Mouse (Mus musculus) gastrocnemius, postnatal 14 days (tissue): ENCODE measurements around the gene Pawr. TPM values are rescaled to one million over a fixed set of nuclear protein-coding genes. Genes with fewer than 3 reads are reported as not detected.
"Not testable (repeated sequence)": the region's sequence is repeated elsewhere in the genome, so short reads cannot be mapped to it uniquely, and the experiment has no call there.

Experiments used
- DNase-seq: peaks from one replicate; pipeline ENCODE4 v3.0.0; 2021; ENCODE audit warnings: mixed read lengths
- intact Hi-C: fragments of 180-260 bp; cut with DNase I; formaldehyde crosslinking; loops from one replicate; pipeline ENCODE4 v1.15.1; 2025; ENCODE audit warnings: low total_unique reads
- total RNA-seq, 2 experiments: library from RNA; stranded (reverse); gene quantifications; 2 replicates each; pipeline ENCODE4 v1.2.3; 2021

The Pawr gene
- total RNA-seq, 2 experiments from 2014 or later, result 1.5 to 1.7 TPM

DNA sequence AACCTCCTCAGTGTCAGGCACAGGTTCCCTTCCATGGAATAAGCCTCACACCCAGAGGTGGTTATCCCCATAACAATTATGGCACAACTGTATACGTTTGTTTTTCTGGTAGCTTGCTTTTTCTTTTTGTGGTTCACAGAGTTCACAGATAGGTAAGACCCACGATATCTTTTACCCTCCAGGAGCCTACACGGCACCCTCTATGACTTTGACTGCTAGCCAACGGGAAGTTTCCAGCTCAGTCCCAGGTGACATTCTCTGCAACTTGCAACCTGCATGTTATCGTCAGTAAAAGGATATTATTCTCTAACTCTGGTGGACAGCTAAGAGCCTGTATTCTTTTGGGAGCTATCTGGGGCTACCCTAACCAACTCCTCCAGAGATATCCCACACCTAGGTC is 21.7 kb upstream of the Pawr start:
- intact Hi-C loops, result no loop called here
- DNase-seq, result no peak

- DNase-seq, result no peak
- intact Hi-C loops, result no loop called here
Observed at GRCm38 (mm10) chr10:108311396-108311795, 20.5 kb upstream of the Pawr start.

DNA sequence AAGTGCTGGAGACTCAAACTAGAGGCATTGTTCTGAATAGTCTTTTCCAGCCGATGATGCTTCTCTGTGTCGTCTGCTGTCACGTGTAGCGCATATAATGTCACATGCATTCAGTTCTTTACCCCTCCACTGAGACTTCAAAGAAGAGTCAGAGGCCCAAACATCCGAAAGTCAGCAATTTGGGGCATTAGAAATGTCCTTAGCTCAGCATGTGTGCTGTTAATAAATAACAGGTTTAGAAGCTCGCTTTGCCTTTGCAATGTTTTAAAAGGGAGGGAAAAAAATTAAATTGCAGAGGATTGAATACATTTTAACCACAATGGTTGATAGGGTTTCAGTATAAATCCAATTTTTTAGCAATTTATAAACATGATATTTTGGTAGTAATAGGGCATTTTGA is 18.1 kb upstream of the Pawr start:
- no peak for DNase-seq
- intact Hi-C loops, result no loop called here

GRCm38 (mm10) chr10:108314396-108314795 is 17.5 kb upstream of the Pawr start:
- DNase-seq, result no peak
- intact Hi-C loops, result no loop called here

DNA sequence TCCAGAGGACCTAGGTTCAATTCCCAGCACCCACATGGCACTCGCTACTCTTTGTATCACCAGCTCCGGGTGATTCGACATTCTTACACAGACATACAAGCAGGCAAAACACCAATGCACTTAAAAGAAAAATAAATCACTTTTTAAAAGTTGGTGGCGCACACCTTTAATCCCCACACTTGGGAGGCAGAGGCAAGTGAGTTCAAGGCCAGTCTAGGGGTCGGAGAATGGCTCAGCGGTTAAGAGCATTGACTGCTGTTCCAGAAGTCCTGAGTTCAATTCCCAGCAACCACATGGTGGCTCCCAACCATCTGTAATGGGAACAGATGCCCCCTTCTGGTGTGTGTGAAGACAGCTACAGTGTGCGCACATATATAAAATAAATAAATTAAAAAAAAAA is 16.7 kb upstream of the Pawr start:
- DNase-seq, result no peak
- intact Hi-C loops, result no loop called here

DNA sequence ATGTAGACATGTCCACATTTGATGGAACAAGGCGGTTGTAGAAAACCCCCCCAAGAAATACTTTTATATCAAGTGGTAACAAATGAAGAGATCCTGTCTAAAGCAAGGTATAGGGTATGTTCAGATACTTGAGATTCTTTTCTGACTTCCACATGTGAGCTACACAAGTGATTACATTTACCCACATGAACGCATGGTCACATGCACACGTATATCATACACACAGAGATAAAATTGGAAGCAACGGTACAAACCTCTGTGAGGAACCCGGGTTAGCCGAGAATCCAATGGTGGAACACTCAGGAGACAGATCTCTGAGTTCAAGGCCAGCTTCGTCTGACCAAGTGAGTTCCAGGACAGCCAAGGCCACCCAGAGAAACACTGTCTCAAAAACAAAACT is 3.6 kb upstream of the Pawr start:
- no peak for DNase-seq
- intact Hi-C loops, result no loop called here

DNA sequence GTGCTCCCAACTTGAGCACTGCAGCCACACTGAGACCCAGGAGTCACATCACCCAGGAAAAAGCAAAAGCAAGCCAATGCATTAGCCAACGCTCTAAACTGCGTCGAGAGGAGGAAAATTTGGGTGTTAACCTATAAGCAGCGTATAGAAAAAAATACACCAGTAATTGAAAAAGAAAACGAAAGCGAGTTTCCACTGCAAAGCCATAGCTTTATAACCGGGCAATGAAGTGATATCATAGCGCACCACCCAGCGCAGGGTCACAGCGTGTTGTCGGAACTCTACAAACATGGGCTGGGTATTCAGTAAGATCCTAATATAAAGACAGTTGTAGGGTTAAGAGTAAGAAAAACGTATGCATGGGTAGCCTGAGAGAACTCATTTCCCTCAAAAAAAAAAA is 2.9 kb upstream of the Pawr start:
- intact Hi-C loops, result no loop called here
- no peak for DNase-seq

DNA sequence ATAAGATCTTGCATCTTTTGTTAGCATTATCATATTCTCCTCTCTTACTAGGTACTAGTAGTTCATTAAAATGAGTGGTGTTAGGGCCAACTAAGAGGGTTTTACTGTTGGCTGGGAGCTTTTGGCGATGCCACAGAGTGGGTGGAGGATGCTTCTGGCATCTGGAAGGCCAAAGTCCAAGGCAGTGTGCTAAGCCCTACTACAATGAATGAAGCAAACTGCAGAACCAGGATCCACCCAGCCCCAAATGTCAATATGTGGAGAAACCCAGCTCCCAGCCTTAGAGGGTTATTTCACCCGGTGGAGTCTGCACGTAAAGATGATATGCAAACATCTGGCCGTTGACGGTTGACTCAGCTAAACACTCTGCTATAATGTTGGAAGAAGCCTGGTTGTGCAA is 2.1 kb upstream of the Pawr start:
- intact Hi-C loops, result no loop called here

GRCm38 (mm10) chr10:108330964-108331363 is 957 bp upstream of the Pawr start:
- no peak for DNase-seq
- intact Hi-C loops, result no loop called here

More for the DNA sequence above, 2.1 kb upstream of the Pawr start:
- DNase-seq, result no peak

DNA sequence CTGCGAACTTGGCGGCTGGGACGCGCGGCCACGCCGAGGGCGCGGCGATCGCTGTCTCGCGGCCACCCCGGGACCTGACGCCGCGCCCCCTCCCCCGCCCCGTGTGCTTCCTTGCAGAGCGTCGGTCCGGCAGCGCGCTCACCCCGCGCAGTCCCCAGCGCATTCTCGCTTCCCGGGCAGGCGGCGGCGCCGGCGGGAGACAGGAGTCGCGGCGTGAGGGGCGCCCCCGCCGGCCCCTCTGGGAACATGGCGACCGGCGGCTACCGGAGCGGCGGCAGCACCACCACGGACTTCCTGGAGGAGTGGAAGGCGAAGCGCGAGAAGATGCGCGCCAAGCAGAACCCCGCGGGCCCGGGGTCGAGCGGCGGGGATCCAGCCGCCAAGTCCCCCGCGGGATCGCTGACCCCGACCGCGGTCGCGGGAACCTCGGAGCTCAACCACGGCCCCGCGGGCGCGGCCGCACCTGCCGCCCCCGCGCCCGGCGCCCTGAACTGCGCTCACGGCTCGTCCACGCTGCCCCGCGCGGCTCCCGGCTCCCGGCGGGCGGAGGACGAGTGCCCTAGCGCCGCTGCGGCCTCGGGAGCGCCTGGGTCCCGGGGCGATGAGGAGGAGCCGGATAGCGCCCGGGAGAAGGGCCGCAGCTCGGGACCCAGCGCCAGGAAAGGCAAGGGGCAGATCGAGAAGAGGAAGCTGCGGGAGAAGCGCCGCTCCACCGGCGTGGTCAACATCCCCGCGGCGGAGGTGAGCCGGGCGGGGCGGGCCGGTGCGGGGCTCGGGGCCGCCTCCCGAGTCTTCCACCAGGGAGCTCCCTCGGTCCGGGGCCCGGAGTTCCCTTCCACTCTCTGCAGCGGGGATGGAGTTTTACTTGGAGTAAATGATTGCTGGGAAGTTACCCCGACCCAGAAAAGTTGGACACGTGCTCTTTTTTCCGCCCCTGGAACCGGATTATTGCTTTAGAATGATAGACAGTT is 935 bp downstream of the Pawr start:
- intact Hi-C loops, result no loop called here
- DNase-seq, result peak; percentile 40

DNA sequence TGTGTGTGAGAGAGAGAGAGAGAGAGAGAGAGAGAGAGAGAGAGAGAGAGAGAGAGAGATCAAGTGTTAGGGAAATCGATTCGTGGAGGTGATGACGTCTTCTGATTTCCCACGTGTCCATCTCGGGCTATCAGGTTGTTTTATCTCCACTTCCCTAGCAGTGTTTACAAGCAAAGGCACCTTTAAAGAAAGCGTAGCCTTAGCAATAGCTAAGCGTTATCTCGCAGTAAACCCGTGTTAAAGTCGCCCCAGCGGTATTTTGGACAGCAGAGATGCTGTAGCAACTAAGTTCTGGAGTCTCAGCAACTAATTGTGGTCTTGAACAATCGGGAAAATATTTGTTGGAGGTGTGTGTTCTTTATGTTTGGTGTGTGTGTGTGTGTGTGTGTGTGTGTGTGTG is 1.7 kb downstream of the Pawr start:
- no peak for DNase-seq
- intact Hi-C loops, result no loop called here

DNA sequence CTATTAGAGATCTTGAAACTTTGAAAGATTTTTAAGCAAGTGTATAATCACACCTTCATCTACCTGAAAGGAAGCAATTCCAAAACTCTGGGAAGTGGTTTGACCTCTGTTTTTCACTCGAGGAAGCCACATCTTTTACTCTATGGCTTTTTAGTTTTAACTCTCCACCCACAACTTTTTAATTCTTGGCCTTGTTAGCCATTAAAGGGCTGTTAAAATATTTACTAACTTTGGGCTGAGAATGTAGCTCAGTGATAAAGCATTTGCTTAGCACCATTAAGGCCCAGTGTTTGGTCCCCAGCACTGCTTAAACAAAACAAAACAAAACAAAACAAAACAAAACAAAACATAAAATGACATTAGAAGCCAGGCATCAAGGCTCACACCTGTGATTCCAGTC is 2.2 kb downstream of the Pawr start:
- intact Hi-C loops, result no loop called here
- DNase-seq, result no peak

GRCm38 (mm10) chr10:108335736-108336292 is 3.9 kb downstream of the Pawr start:
- intact Hi-C loops, result no loop called here
- no peak for DNase-seq

DNA sequence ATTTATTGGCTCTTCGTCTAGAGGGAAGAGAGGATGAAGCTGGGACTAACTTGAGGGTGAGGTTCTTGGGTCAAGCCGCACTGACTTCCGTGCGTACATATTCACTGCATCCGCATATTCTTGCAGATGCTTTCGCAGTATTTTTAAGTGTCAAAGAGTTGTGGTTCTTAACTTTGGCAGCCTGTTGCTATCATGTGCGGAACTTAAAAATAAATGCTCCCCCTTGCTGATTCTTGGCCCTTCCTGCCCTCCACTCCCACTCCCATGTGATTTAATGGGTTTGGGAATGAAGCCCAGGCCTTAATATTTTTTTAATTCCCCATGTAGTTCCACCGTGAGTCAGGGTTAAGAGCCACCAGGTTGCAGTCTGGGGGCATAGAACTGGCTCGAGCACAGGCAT is 4.7 kb downstream of the Pawr start:
- intact Hi-C loops, result no loop called here

GRCm38 (mm10) chr10:108338055-108338961 is 6.4 kb downstream of the Pawr start:
- intact Hi-C loops, result no loop called here
- no peak for DNase-seq

More for the DNA sequence above, 4.7 kb downstream of the Pawr start:
- no peak for DNase-seq

DNA sequence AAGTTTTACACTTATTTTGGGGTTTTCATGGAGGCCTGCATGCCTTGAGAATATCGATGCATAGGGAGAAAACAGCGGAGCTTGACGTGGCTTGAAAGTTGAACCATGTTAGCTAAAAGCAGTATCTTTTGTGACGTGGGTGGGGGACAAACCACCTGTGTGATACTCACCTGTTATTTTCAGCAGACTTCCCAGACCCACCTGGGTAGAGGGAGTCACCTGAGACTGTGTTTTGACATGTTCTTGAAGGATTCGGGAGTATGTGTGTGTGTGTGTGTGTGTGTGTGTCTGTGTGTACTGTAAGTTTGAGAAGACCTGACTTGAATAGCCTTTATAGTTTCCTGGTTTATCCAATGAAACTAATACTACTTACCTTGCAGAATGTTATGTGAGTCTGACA is 7.2 kb downstream of the Pawr start:
- intact Hi-C loops, result no loop called here
- DNase-seq, result no peak

DNA sequence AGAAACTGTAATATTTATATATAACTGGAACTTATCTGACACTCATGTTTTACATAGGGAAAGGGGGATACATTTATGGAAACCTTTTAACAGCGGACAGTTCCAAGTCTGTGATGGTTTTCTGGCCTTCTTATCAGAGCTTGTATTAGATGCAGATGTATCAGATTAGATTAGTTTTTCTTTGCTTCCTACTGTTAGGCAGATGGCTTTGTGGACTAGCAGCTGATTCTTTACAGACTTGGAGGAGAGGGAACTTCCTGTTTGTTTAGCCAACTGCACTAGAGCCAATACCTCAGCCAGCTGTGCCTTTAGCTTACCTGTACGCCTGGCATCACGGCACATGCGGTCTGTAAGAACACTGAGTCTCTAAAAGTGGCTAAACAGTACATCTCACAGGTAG is 8.0 kb downstream of the Pawr start:
- intact Hi-C loops, result no loop called here
- DNase-seq, result no peak

GRCm38 (mm10) chr10:108343734-108344133 is 11.8 kb downstream of the Pawr start:
- intact Hi-C loops, result no loop called here
- DNase-seq, result no peak

DNA sequence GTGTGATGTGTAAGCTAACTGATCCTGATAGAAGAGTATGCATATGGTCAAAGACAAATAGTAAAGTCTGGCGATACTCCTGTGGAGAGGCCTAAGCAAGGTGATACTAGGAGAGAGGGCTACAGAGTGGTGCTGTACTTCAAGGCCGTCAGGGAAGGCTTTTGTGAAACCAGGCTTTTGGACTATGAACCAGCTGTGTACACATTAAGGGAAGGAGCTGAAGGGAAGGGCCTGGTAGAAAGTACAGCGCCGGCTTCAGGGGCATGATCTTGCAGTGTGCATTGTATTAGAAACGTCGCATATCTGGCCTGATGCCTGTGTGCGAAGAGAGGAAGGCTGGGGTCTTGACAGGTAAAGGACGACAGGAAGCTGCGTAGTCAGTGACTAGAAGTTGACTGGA is 13.2 kb downstream of the Pawr start:
- intact Hi-C loops, result no loop called here
- DNase-seq, result no peak

GRCm38 (mm10) chr10:108346301-108346700 is 14.4 kb downstream of the Pawr start:
- intact Hi-C loops, DNase-seq: not testable (repeated sequence)
